In the genomic region with DNA sequence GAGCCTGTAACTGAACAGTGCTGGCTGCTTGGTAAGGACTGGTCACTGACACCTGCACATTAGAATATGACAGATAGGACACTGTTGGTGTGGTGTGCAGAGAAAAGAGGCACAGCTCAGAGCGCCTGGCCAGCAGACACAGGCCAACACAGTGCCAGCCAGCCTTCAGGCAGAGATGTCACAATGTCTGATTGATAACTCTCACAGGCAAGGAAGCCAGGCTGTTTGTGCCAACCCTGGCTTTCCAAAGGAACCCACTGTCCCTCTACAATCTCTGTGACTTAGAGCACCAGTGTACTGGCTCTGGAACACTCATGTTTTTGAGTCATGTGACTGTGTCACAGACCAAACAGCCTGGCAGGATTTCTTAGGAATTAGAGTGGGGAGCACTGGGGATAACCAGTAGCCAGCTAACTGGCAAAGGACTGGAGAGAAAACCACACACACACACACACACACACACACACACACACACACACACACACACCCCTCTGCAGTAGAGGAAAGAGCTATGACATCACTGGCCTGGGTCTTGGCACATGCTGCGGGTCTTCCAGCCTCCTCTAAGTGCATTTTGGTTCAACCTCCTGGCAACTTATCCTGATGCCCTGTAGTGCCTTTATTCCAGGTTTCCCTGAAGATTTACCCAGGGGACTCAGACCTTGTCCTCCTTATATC, we compare ENCODE assay signal across 9 mouse cellular contexts.
DNase-seq lines count a peak whose midpoint lies in the region; ATAC-seq and TF ChIP-seq lines count a peak whose summit lies in the region.
"Had no signal": no experiment of that assay in that cellular context is flagged by ENCODE, and none has a peak within 500 bp of the region (broad histone marks: within the 10 kb centered on the region; RNA-seq: fewer than 3 reads in every experiment).

No protein-coding gene starts in this region.

- H3K27ac ChIP-seq in neural tube, embryonic 12.5 days = no peak overlapping the region
- H3K27ac ChIP-seq in small intestine, adult 2 months (ENCODE audit: insufficient read depth, low read depth, low read length) = peak overlapping the region; percentile 35; the same call in 1 of the 2 replicates

- H3K4me2 ChIP-seq in neural tube, embryonic 12.5 days (replicated peaks) = no peak overlapping the region

- H3K4me3 ChIP-seq in neural tube, embryonic 12.5 days = no peak overlapping the region
- no peak overlapping the region for H3K4me3 ChIP-seq in small intestine, adult 2 months (ENCODE audit: low read depth, low read length)

- no peak for TF ChIP-seq CTCF in small intestine, adult 2 months (IDR thresholded peaks at IDR 0.05; ENCODE audit: extremely low read depth, insufficient read length, insufficient replicate concordance, low read depth, low read length)

- ATAC-seq in neural tube, embryonic 12.5 days (ENCODE audit: low FRiP score, low read depth) = peak; percentile 68; the same call in 1 of the 2 replicates
- no peak for ATAC-seq in erythroid progenitor cell, adult 5-6 weeks (replicated peaks; ENCODE audit: low FRiP score, poor library complexity, severe bottlenecking)

- WGBS in neural tube, embryonic 12.5 days = 75% methylated on average over 2 of the region's 2 CpGs
- 82% methylated on average over 2 of the region's 2 CpGs for WGBS in small intestine, adult 2 months

- no peak overlapping the region for H3K9ac ChIP-seq in neural tube, embryonic 12.5 days

- no peaks in the 10 kb centered on the region for H3K36me3 ChIP-seq in neural tube, embryonic 12.5 days
- no peaks in the 10 kb centered on the region for H3K36me3 ChIP-seq in small intestine, adult 2 months (ENCODE audit: control insufficient read depth, insufficient read depth, low read length)

- no peaks in the 10 kb centered on the region for H3K27me3 ChIP-seq in neural tube, embryonic 12.5 days (replicated peaks)
- H3K27me3 ChIP-seq in small intestine, adult 2 months (ENCODE audit: control insufficient read depth, insufficient read depth, low read length) = no peaks in the 10 kb centered on the region
- H3K27me3 ChIP-seq: CH12.LX had no signal

- intact Hi-C loops in heart, postnatal 36 days (cut with DNase I) = no loop called here

- no peaks in the 10 kb centered on the region for H3K4me1 ChIP-seq in neural tube, embryonic 12.5 days
- H3K4me1 ChIP-seq in small intestine, adult 2 months (ENCODE audit: control insufficient read depth, insufficient read depth, insufficient read length, low read length) = peaks cover 10% of the 10 kb centered on the region; the same call in 1 of the 2 replicates

- TF ChIP-seq POLR2A in small intestine, adult 2 months (IDR thresholded peaks at IDR 0.05; ENCODE audit: low read depth, low read length) = no peak

- peak; percentile 5 for DNase-seq in frontal cortex, postnatal 36 days (ENCODE audit: low spot score in 2 of 2)
- no peak for DNase-seq in frontal cortex, postnatal 10 days (ENCODE audit: low spot score in 2 of 2)
- no peak for DNase-seq in neural tube, embryonic 10.5 days (ENCODE audit: extremely low spot score, low spot score)
- peak; percentile 15 to 22 for DNase-seq in heart, postnatal 36 days
- no peak for DNase-seq in thymus, postnatal 14 days

- no peaks in the 10 kb centered on the region for H3K9me3 ChIP-seq in neural tube, embryonic 12.5 days

Comparison
In these comparisons a context has a peak if more than half of its experiments do, and no peak if none do; other contexts are left out.
1. DNase-seq: peak in frontal cortex, postnatal 36 days (2 of 2) and heart, postnatal 36 days (2 of 2); none in frontal cortex, postnatal 10 days (0 of 2), neural tube, embryonic 10.5 days (single experiment) and thymus, postnatal 14 days (single experiment).